Mouse (Mus musculus) spleen, postnatal 14 days (tissue): ENCODE results near the gene Cdk5r1.

Source experiments
- DNase-seq, 2 experiments: peaks; one replicate each; pipeline ENCODE4 v3.0.0; 2021 to 2022; ENCODE audit warnings: low spot score in 2 of 2

The Cdk5r1 gene

GRCm38 (mm10) chr11:80504519-80505385, 27.9 kb downstream of the Cdk5r1 start:
- DNase-seq: no peak

GRCm38 (mm10) chr11:80505581-80505980, 28.8 kb downstream of the Cdk5r1 start:
- no peak for DNase-seq

- no peak for DNase-seq
These were observed 29.7 kb downstream of the Cdk5r1 start for GRCm38 (mm10) chr11:80506483-80506882.

- DNase-seq: no peak
These were observed 31.0 kb downstream of the Cdk5r1 start for GRCm38 (mm10) chr11:80507791-80508190.

- DNase-seq: peak in 1 of 2 experiments; percentile 22
These were observed 31.7 kb downstream of the Cdk5r1 start for GRCm38 (mm10) chr11:80508361-80509175.

GRCm38 (mm10) chr11:80509176-80509506, 32.3 kb downstream of the Cdk5r1 start:
- DNase-seq: no peak

- DNase-seq: no peak
These were observed 33.3 kb downstream of the Cdk5r1 start for GRCm38 (mm10) chr11:80510124-80510523.

GRCm38 (mm10) chr11:80512313-80513056, 35.7 kb downstream of the Cdk5r1 start:
- no peak for DNase-seq

GRCm38 (mm10) chr11:80513796-80514195, 37.0 kb downstream of the Cdk5r1 start:
- DNase-seq: no peak

GRCm38 (mm10) chr11:80515346-80515745, 38.5 kb downstream of the Cdk5r1 start:
- no peak for DNase-seq

GRCm38 (mm10) chr11:80515895-80516294, 39.1 kb downstream of the Cdk5r1 start:
- DNase-seq: no peak

- DNase-seq: no peak
These were observed 41.9 kb downstream of the Cdk5r1 start for GRCm38 (mm10) chr11:80518421-80519367.

GRCm38 (mm10) chr11:80521148-80521547, 44.3 kb downstream of the Cdk5r1 start:
- DNase-seq: no peak

GRCm38 (mm10) chr11:80522852-80523251, 46.0 kb downstream of the Cdk5r1 start:
- DNase-seq: no peak

GRCm38 (mm10) chr11:80523410-80523809, 46.6 kb downstream of the Cdk5r1 start:
- DNase-seq: no peak

GRCm38 (mm10) chr11:80524213-80524612, 47.4 kb downstream of the Cdk5r1 start:
- DNase-seq: no peak

- DNase-seq: no peak
These were observed 50.9 kb downstream of the Cdk5r1 start for GRCm38 (mm10) chr11:80527697-80528096.

GRCm38 (mm10) chr11:80529149-80529548, 52.3 kb downstream of the Cdk5r1 start:
- DNase-seq: no peak
